Mouse (Mus musculus): ENCODE data around the gene Lhpp. TPM values are rescaled to one million over a fixed set of nuclear protein-coding genes. Genes with fewer than 3 reads are reported as not detected.
A peak's percentile ranks its signal among the peaks of the same experiment; 100 is the strongest.
"Not testable (repeated sequence)": the region's sequence is repeated elsewhere in the genome, so short reads cannot be mapped to it uniquely, and the experiment has no call there.

The Lhpp gene
- polyA plus RNA-seq, 1 experiment from 2014 or later, result 9.3 TPM

- Histone ChIP-seq H3K9me3 (ENCODE audit: control insufficient read depth, low read length) (no peaks in the 10 kb centered on the region), H3K4me2 (replicated peaks; ENCODE audit: low read depth) (no peak overlapping the region), H3K27ac (replicated peaks) (peak overlapping the region; percentile 19; the same call in 1 of the 2 replicates), H3K4me1 (replicated peaks; ENCODE audit: control insufficient read depth, insufficient read depth) (peaks cover 10% of the 10 kb centered on the region), H3K9ac (ENCODE audit: low read length) (no peak overlapping the region), H3K4me3 (ENCODE audit: low read depth, low read length) (no peak overlapping the region), H3K36me3 (ENCODE audit: control insufficient read depth, insufficient read depth, low read length) (no peaks in the 10 kb centered on the region), H3K27me3 (ENCODE audit: control insufficient read depth, insufficient read depth, low read length) (no peaks in the 10 kb centered on the region)
- 53% methylated on average over 14 of the region's 14 CpGs for WGBS
- DNase-seq (ENCODE audit: low spot score) (no peak), ATAC-seq (ENCODE audit: low FRiP score, low TSS enrichment) (no peak)
- TF ChIP-seq EP300 (optimal IDR thresholded peaks at IDR 0.05) (no peak), CTCF (IDR thresholded peaks at IDR 0.05; ENCODE audit: low read depth) (no peak)
These were observed 47.1 kb downstream of the Lhpp start for GRCm38 (mm10) chr7:132657371-132658057.

GRCm38 (mm10) chr7:132658058-132658450, 47.6 kb downstream of the Lhpp start:
- H3K27me3 ChIP-seq (ENCODE audit: control insufficient read depth, insufficient read depth, low read length), result no peaks in the 10 kb centered on the region
- H3K4me1 ChIP-seq (replicated peaks; ENCODE audit: control insufficient read depth, insufficient read depth), result peaks cover 10% of the 10 kb centered on the region
- WGBS, result 20% methylated on average over 9 of the region's 9 CpGs
- ATAC-seq (ENCODE audit: low FRiP score, low TSS enrichment) (no peak), DNase-seq (ENCODE audit: low spot score) (no peak)
- TF ChIP-seq EP300 (optimal IDR thresholded peaks at IDR 0.05) (no peak), CTCF (IDR thresholded peaks at IDR 0.05; ENCODE audit: low read depth) (no peak)
- H3K4me3 ChIP-seq (ENCODE audit: low read depth, low read length), result no peak overlapping the region
- H3K27ac ChIP-seq (replicated peaks), result peak overlapping the region; percentile 19
- H3K36me3 ChIP-seq (ENCODE audit: control insufficient read depth, insufficient read depth, low read length), result no peaks in the 10 kb centered on the region
- no peak overlapping the region for H3K9ac ChIP-seq (ENCODE audit: low read length)
- H3K4me2 ChIP-seq (replicated peaks; ENCODE audit: low read depth), result no peak overlapping the region
- H3K9me3 ChIP-seq (ENCODE audit: control insufficient read depth, low read length), result no peaks in the 10 kb centered on the region

- WGBS, result 78% methylated on average over 5 of the region's 5 CpGs
- H3K27me3 ChIP-seq (ENCODE audit: control insufficient read depth, insufficient read depth, low read length), result no peaks in the 10 kb centered on the region
- no peak overlapping the region for H3K9ac ChIP-seq (ENCODE audit: low read length)
- no peak overlapping the region for H3K4me2 ChIP-seq (replicated peaks; ENCODE audit: low read depth)
- H3K36me3 ChIP-seq (ENCODE audit: control insufficient read depth, insufficient read depth, low read length), result no peaks in the 10 kb centered on the region
- H3K27ac ChIP-seq (replicated peaks), result peak overlapping the region; percentile 19; the same call in 1 of the 2 replicates
- ATAC-seq (ENCODE audit: low FRiP score, low TSS enrichment) (no peak), DNase-seq (ENCODE audit: low spot score) (no peak)
- TF ChIP-seq CTCF (IDR thresholded peaks at IDR 0.05; ENCODE audit: low read depth) (no peak), EP300 (optimal IDR thresholded peaks at IDR 0.05) (no peak)
- no peak overlapping the region for H3K4me3 ChIP-seq (ENCODE audit: low read depth, low read length)
- H3K9me3 ChIP-seq (ENCODE audit: control insufficient read depth, low read length), result no peaks in the 10 kb centered on the region
- H3K4me1 ChIP-seq (replicated peaks; ENCODE audit: control insufficient read depth, insufficient read depth), result peaks cover 10% of the 10 kb centered on the region
These were observed 48.2 kb downstream of the Lhpp start for GRCm38 (mm10) chr7:132658688-132659087.

GRCm38 (mm10) chr7:132659633-132660032, 49.2 kb downstream of the Lhpp start:
- H3K9ac ChIP-seq (ENCODE audit: low read length), result no peak overlapping the region
- H3K9me3 ChIP-seq (ENCODE audit: control insufficient read depth, low read length), result no peaks in the 10 kb centered on the region
- WGBS, result 65% methylated on average over 7 of the region's 7 CpGs
- ATAC-seq (ENCODE audit: low FRiP score, low TSS enrichment) (no peak), DNase-seq (ENCODE audit: low spot score) (no peak)
- no peak overlapping the region for H3K4me3 ChIP-seq (ENCODE audit: low read depth, low read length)
- no peak overlapping the region for H3K4me2 ChIP-seq (replicated peaks; ENCODE audit: low read depth)
- no peaks in the 10 kb centered on the region for H3K36me3 ChIP-seq (ENCODE audit: control insufficient read depth, insufficient read depth, low read length)
- TF ChIP-seq EP300 (optimal IDR thresholded peaks at IDR 0.05) (no peak), CTCF (IDR thresholded peaks at IDR 0.05; ENCODE audit: low read depth) (no peak)
- H3K4me1 ChIP-seq (replicated peaks; ENCODE audit: control insufficient read depth, insufficient read depth), result peaks cover 10% of the 10 kb centered on the region
- H3K27me3 ChIP-seq (ENCODE audit: control insufficient read depth, insufficient read depth, low read length), result no peaks in the 10 kb centered on the region
- H3K27ac ChIP-seq (replicated peaks), result 0 out of 2 replicates have a peak overlapping the region, but pooled peaks have one; percentile 31

GRCm38 (mm10) chr7:132662831-132663230, 52.4 kb downstream of the Lhpp start:
- not testable (repeated sequence) for H3K36me3 ChIP-seq (ENCODE audit: control insufficient read depth, insufficient read depth, low read length); H3K4me3 ChIP-seq (ENCODE audit: low read depth, low read length); H3K27ac ChIP-seq (replicated peaks); H3K4me2 ChIP-seq (replicated peaks; ENCODE audit: low read depth); H3K9me3 ChIP-seq (ENCODE audit: control insufficient read depth, low read length); DNase-seq (ENCODE audit: low spot score); H3K9ac ChIP-seq (ENCODE audit: low read length); ATAC-seq (ENCODE audit: low FRiP score, low TSS enrichment); H3K27me3 ChIP-seq (ENCODE audit: control insufficient read depth, insufficient read depth, low read length); H3K4me1 ChIP-seq (replicated peaks; ENCODE audit: control insufficient read depth, insufficient read depth)
- WGBS, result 60% methylated on average over 6 of the region's 6 CpGs

- no peaks in the 10 kb centered on the region for H3K36me3 ChIP-seq (ENCODE audit: control insufficient read depth, insufficient read depth, low read length)
- no peak overlapping the region for H3K27ac ChIP-seq (replicated peaks)
- peaks cover 6% of the 10 kb centered on the region; the same call in 1 of the 2 replicates for H3K4me1 ChIP-seq (replicated peaks; ENCODE audit: control insufficient read depth, insufficient read depth)
- H3K9ac ChIP-seq (ENCODE audit: low read length), result no peak overlapping the region
- no peak for DNase-seq (ENCODE audit: low spot score)
- H3K4me2 ChIP-seq (replicated peaks; ENCODE audit: low read depth), result no peak overlapping the region
- H3K4me3 ChIP-seq (ENCODE audit: low read depth, low read length), result no peak overlapping the region
- 78% methylated on average over 6 of the region's 6 CpGs for WGBS
- no peaks in the 10 kb centered on the region for H3K9me3 ChIP-seq (ENCODE audit: control insufficient read depth, low read length)
- ATAC-seq (ENCODE audit: low FRiP score, low TSS enrichment), result no peak
- TF ChIP-seq CTCF (IDR thresholded peaks at IDR 0.05; ENCODE audit: low read depth) (no peak), EP300 (optimal IDR thresholded peaks at IDR 0.05) (no peak)
- no peaks in the 10 kb centered on the region for H3K27me3 ChIP-seq (ENCODE audit: control insufficient read depth, insufficient read depth, low read length)
These were observed 54.4 kb downstream of the Lhpp start for GRCm38 (mm10) chr7:132664815-132665214.
